In the genomic region with DNA sequence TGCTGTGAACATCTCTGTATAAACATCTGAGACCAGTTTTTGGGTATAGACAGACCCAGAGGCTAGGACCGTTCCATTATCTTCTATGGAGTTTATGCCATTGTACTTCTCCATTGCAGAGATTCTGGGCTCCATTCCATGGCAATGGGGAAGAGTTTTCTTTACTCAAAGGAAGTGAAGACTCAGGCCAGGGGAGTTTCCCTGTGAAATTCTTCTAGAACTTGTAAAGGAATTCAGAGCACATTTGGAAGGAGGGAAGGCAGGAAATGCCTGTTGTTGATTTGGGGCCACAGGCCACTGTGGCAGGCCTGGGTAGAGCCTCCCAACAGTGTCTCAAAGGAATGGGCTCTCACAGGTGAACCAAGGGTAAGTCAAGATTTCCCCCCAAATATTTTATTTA, we compare ENCODE assay signal across 14 mouse cellular contexts. TPM values are rescaled to one million over a fixed set of nuclear protein-coding genes. Genes with fewer than 3 reads are reported as not detected.
DNase-seq lines count a peak whose midpoint lies in the region; ATAC-seq and TF ChIP-seq lines count a peak whose summit lies in the region.
"Had no signal": no experiment of that assay in that cellular context is flagged by ENCODE, and none has a peak within 500 bp of the region (broad histone marks: within the 10 kb centered on the region; RNA-seq: fewer than 3 reads in every experiment).

No protein-coding gene starts in this region.

- no peaks in the 10 kb centered on the region for H3K27me3 ChIP-seq in lung, embryonic 14.5 days (ENCODE audit: insufficient read depth, low read length)
- no peaks in the 10 kb centered on the region for H3K27me3 ChIP-seq in heart, embryonic 13.5 days (replicated peaks)
- no peaks in the 10 kb centered on the region for H3K27me3 ChIP-seq in stomach, embryonic 16.5 days (ENCODE audit: control insufficient read depth, insufficient read depth, low read length)
- H3K27me3 ChIP-seq: hindbrain, embryonic 12.5 days had no signal

- H3K4me3 ChIP-seq in lung, embryonic 14.5 days (ENCODE audit: low read depth, low read length), result no peak overlapping the region
- no peak overlapping the region for H3K4me3 ChIP-seq in heart, embryonic 13.5 days
- no peak overlapping the region for H3K4me3 ChIP-seq in stomach, embryonic 16.5 days (replicated peaks; ENCODE audit: low read length)
- H3K4me3 ChIP-seq: hindbrain, embryonic 12.5 days had no signal

- ATAC-seq in lung, embryonic 14.5 days (ENCODE audit: insufficient read depth), result no peak
- no peak for ATAC-seq in heart, embryonic 13.5 days (ENCODE audit: extremely low read depth, insufficient number of reproducible peaks, low FRiP score, low TSS enrichment)
- ATAC-seq in stomach, embryonic 16.5 days (ENCODE audit: insufficient read depth, low FRiP score), result no peak

- H3K36me3 ChIP-seq in lung, embryonic 14.5 days (ENCODE audit: insufficient read depth), result peaks cover 61% of the 10 kb centered on the region
- H3K36me3 ChIP-seq in heart, embryonic 13.5 days, result peaks cover 56% of the 10 kb centered on the region
- peaks cover 42% of the 10 kb centered on the region for H3K36me3 ChIP-seq in stomach, embryonic 16.5 days (ENCODE audit: control insufficient read depth, insufficient read depth, low read length)

- no peak overlapping the region for H3K9ac ChIP-seq in lung, embryonic 14.5 days
- no peak overlapping the region for H3K9ac ChIP-seq in heart, embryonic 13.5 days
- no peak overlapping the region for H3K9ac ChIP-seq in stomach, embryonic 16.5 days (ENCODE audit: low read length)
- H3K9ac ChIP-seq: hindbrain, embryonic 12.5 days had no signal

- TF ChIP-seq CTCF in lung, embryonic 14.5 days (IDR thresholded peaks at IDR 0.05; ENCODE audit: low read depth), result no peak

- intact Hi-C loops in heart, postnatal 36 days (cut with DNase I), result no loop called here
- intact Hi-C loops in left cerebral cortex, postnatal 25 days (cut with DNase I), result no loop called here

- H3K4me2 ChIP-seq in lung, embryonic 14.5 days, result no peak overlapping the region
- no peak overlapping the region for H3K4me2 ChIP-seq in heart, embryonic 13.5 days
- H3K4me2 ChIP-seq in stomach, embryonic 16.5 days (ENCODE audit: low read depth, low read length), result no peak overlapping the region
- H3K4me2 ChIP-seq: hindbrain, embryonic 12.5 days had no signal

- peaks cover 16% of the 10 kb centered on the region for H3K4me1 ChIP-seq in lung, embryonic 14.5 days (ENCODE audit: insufficient read depth)
- peaks cover 31% of the 10 kb centered on the region for H3K4me1 ChIP-seq in heart, embryonic 13.5 days
- H3K4me1 ChIP-seq in stomach, embryonic 16.5 days (ENCODE audit: control insufficient read depth, insufficient read depth, low read length), result peaks cover 30% of the 10 kb centered on the region

- H3K9me3 ChIP-seq in lung, embryonic 14.5 days (ENCODE audit: low read depth, low read length), result no peaks in the 10 kb centered on the region
- H3K9me3 ChIP-seq in heart, embryonic 13.5 days, result no peaks in the 10 kb centered on the region
- no peaks in the 10 kb centered on the region for H3K9me3 ChIP-seq in stomach, embryonic 16.5 days (replicated peaks; ENCODE audit: control insufficient read depth, low read length)
- H3K9me3 ChIP-seq: hindbrain, embryonic 12.5 days had no signal

- DNase-seq in heart, adult 8-10 months (ENCODE audit: low spot score), result peak; percentile 50
- DNase-seq in heart, postnatal 36 days, result no peak
- peak; percentile 59 for DNase-seq in lung, embryonic 14.5 days
- no peak for DNase-seq in lung, adult 18-20 months
- no peak for DNase-seq in thymus, postnatal 4 days
- DNase-seq in left cerebral cortex, postnatal 25 days (ENCODE audit: low spot score in 2 of 2), result no peak
- DNase-seq: cerebellum, adult 8-10 months; embryo, embryonic 11 days; gastrocnemius, postnatal 10 days; kidney, adult 11 months; thymus, postnatal 14 days had no signal

- 61% methylated on average over 1 of the region's 1 CpGs for WGBS in lung, embryonic 14.5 days
- WGBS in heart, embryonic 13.5 days, result 64% methylated on average over 1 of the region's 1 CpGs
- WGBS in stomach, embryonic 16.5 days, result 64% methylated on average over 1 of the region's 1 CpGs

- no peak overlapping the region; the same call in 1 of the 2 replicates for H3K27ac ChIP-seq in lung, embryonic 14.5 days (ENCODE audit: low read depth)
- H3K27ac ChIP-seq in heart, embryonic 13.5 days (replicated peaks), result peak overlapping the region; percentile 30
- H3K27ac ChIP-seq in stomach, embryonic 16.5 days (ENCODE audit: low read length), result peak overlapping the region; percentile 86
- H3K27ac ChIP-seq: hindbrain, embryonic 12.5 days had no signal

RNA-seq across cellular contexts. Expression of a gene that starts 11.7 kb away (rescaled TPM):
- total RNA-seq in heart, adult 8-10 months (2022), result 10 to 100 TPM; 19.0 to 34.0 (median 30.2) TPM
- total RNA-seq in heart, postnatal 36 days (2021), result 10 to 100 TPM; 24.0 to 68.3 TPM
- 25.0 and 26.2 TPM in 2 replicates for polyA plus RNA-seq in lung, embryonic 14.5 days (2014; fragmentation: Nextera tagmentation; extraction: Ambion mirVana)
- 17.2 and 17.6 TPM in 2 replicates for polyA plus RNA-seq in heart, embryonic 13.5 days (2015; fragmentation: Nextera tagmentation; extraction: Ambion mirVana)
- 18.4 and 20.2 TPM in 2 replicates for polyA plus RNA-seq in stomach, embryonic 16.5 days (2015; fragmentation: Nextera tagmentation; extraction: Ambion mirVana)
- total RNA-seq in left cerebral cortex, postnatal 25 days (2021), result 10 to 100 TPM; 20.2 to 20.9 TPM

Comparison
In these comparisons a context has a peak if more than half of its experiments do, and no peak if none do; other contexts are left out.
1. DNase-seq: peak in heart, adult 8-10 months (single experiment) and lung, embryonic 14.5 days (single experiment); none in heart, postnatal 36 days (0 of 2), lung, adult 18-20 months (0 of 2), thymus, postnatal 4 days (single experiment) and left cerebral cortex, postnatal 25 days (0 of 2).